Mouse (Mus musculus): ENCODE results near the gene Rnf220.

The Rnf220 gene

GRCm38 (mm10) chr4:117312416-117313084, 184.3 kb downstream of the Rnf220 start:
- in situ Hi-C loops (cut with MboI; ENCODE audit: unreplicated experiment in 2 of 2), result no loop called here

- in situ Hi-C loops (cut with MboI; ENCODE audit: unreplicated experiment in 2 of 2), result no loop called here
These were observed 185.0 kb downstream of the Rnf220 start for GRCm38 (mm10) chr4:117311891-117312290.

- in situ Hi-C loops (cut with MboI; ENCODE audit: unreplicated experiment in 2 of 2), result no loop called here
These were observed 187.4 kb downstream of the Rnf220 start for GRCm38 (mm10) chr4:117309427-117309826.

GRCm38 (mm10) chr4:117307270-117307669, 189.6 kb downstream of the Rnf220 start:
- in situ Hi-C loops (cut with MboI; ENCODE audit: unreplicated experiment in 2 of 2), result no loop called here

- in situ Hi-C loops (cut with MboI; ENCODE audit: unreplicated experiment in 2 of 2), result no loop called here
These were observed 191.4 kb downstream of the Rnf220 start for GRCm38 (mm10) chr4:117305461-117305860.

- in situ Hi-C loops (cut with MboI; ENCODE audit: unreplicated experiment in 2 of 2), result no loop called here
These were observed 192.4 kb downstream of the Rnf220 start for GRCm38 (mm10) chr4:117304239-117305025.

- in situ Hi-C loops (cut with MboI; ENCODE audit: unreplicated experiment in 2 of 2), result no loop called here
These were observed 193.1 kb downstream of the Rnf220 start for GRCm38 (mm10) chr4:117303581-117304238.

GRCm38 (mm10) chr4:117302027-117302806, 194.6 kb downstream of the Rnf220 start:
- in situ Hi-C loops (cut with MboI; ENCODE audit: unreplicated experiment in 2 of 2), result no loop called here

- in situ Hi-C loops (cut with MboI; ENCODE audit: unreplicated experiment in 2 of 2), result no loop called here
These were observed 196.9 kb downstream of the Rnf220 start for GRCm38 (mm10) chr4:117299921-117300320.

- in situ Hi-C loops (cut with MboI; ENCODE audit: unreplicated experiment in 2 of 2), result no loop called here
These were observed 199.0 kb downstream of the Rnf220 start for GRCm38 (mm10) chr4:117297819-117298218.

- in situ Hi-C loops (cut with MboI; ENCODE audit: unreplicated experiment in 2 of 2), result no loop called here
These were observed 199.8 kb downstream of the Rnf220 start for GRCm38 (mm10) chr4:117296849-117297593.

GRCm38 (mm10) chr4:117291696-117292095, 205.2 kb downstream of the Rnf220 start:
- in situ Hi-C loops (cut with MboI; ENCODE audit: unreplicated experiment in 2 of 2), result no loop called here

GRCm38 (mm10) chr4:117288927-117289801, 207.7 kb downstream of the Rnf220 start:
- in situ Hi-C loops (cut with MboI; ENCODE audit: unreplicated experiment in 2 of 2), result no loop called here

GRCm38 (mm10) chr4:117288277-117288926, 208.4 kb downstream of the Rnf220 start:
- in situ Hi-C loops (cut with MboI; ENCODE audit: unreplicated experiment in 2 of 2), result no loop called here

- in situ Hi-C loops (cut with MboI; ENCODE audit: unreplicated experiment in 2 of 2), result no loop called here
These were observed 212.5 kb downstream of the Rnf220 start for GRCm38 (mm10) chr4:117284363-117284762.

GRCm38 (mm10) chr4:117283271-117284191, 213.3 kb downstream of the Rnf220 start:
- in situ Hi-C loops (cut with MboI; ENCODE audit: unreplicated experiment in 2 of 2), result no loop called here

GRCm38 (mm10) chr4:117281090-117281845, 215.6 kb downstream of the Rnf220 start:
- in situ Hi-C loops (cut with MboI; ENCODE audit: unreplicated experiment in 2 of 2), result no loop called here
